Mouse (Mus musculus) lung, postnatal 4 days (tissue): ENCODE data around the gene Arhgef39.
"Not testable (repeated sequence)": the region's sequence is repeated elsewhere in the genome, so short reads cannot be mapped to it uniquely, and the experiment has no call there.

Source experiments
- DNase-seq, 2 experiments: peaks; one replicate each; pipeline ENCODE4 v3.0.0; 2021

The Arhgef39 gene

DNA sequence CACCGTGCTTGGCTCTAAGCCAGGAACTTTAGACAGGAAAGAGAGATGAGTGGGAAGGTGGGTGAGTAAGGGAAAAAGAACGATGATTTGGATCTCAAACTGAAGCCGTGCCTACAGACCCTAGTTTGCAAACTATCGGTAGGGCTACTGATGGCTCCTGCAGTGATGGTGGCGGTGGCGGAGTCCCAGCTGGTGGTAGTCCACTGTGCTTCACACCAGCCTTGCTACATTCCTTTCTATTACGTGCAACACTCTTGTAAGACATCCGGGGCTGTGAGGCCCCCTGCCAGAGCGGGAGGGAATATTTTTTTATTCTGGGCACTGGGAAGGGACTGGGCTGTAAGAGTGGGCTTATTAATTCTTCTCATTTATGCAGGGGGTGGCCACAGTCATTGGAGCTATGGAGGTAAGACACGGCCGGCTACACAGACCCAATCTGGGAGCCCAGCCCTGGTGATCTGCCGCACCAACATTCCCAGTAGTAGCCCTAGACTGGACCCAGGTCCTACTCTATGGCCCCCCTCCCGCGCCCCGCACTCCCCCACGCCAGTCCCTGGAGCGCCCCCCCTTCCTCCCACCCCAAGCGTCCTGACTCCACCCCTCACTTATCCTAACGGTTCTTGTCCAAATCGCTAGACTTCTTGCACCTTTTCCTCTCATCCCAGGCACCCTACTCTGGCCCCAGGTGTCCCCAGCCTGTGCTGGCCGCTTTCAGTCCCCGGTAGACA, 8.6 kb upstream of the Arhgef39 start:
- peak; percentile 51 to 66 for DNase-seq

DNA sequence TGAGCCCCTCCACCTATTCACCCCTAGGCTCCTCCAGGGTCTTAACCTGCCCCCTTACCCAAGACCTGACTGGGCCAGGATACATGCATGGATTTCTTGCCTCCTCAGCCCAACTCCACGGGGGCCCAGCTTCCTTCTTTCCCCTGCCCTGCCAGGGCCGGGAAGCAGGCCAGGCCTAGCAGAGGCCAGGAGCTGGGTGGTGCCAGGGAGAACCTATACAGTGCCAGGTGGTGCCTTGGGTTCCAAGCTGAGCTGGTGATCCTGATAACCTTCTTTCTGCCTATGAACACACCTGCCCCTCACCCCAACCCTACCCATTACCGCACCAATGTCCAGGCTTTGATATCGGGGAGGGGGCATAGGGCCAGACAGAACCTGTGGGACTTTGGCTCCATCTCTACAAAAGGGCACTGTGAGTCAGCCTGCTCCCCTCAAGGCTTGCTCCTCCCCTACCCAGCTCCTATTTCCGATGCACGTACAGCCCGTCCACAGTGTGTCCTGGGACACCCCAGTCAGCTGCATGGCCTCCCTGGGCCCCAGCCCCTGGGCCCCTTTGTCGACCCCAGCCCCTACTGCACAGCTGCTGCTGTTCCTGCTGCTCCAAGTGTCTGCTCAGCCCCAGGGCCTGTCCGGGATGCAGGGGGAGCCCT, 7.2 kb upstream of the Arhgef39 start, which contains the start of gene Car9:
Gene Car9 (plus strand): TSS at position 431 of the 650 bp plus-strand sequence.
- no peak for DNase-seq

DNA sequence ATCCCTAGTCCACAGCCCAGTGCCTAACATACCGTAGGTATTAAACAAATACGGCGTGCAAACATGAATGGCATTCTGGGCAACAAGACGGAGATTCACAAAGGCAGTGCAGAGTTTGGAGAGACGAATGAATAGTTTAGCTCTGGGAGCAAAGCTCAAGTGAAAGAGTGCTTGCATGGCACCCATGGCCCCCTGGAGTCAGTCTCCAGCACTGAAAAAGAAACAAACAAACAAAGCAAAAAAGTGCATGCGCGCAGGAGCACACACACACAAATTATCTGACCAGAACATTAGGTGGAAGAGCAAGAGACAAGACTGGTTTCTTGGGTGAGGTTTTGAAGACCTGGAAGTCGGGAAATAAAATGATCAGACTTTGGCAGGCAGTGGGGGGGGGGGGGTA, 6.6 kb upstream of the Arhgef39 start:
- no peak for DNase-seq

DNA sequence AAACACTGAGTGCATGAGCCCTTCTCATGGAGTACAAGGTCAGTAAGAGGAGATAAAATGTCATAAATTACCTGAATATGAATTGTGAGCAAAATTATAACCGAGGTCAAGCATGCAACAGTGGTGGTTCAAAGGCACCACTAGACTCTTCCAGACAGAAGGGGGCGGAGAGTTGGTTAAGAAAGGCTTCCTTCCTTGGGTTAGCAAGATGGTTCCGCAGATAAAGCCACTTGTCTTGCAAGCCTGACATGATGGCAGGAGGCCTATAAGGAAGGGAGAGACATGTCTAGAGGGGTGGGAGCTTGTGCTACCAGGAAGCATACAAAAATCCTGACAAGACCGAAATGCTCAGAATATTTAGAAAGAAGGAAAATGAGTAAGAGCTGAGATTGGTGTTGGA, 4.8 kb upstream of the Arhgef39 start:
- DNase-seq: no peak

DNA sequence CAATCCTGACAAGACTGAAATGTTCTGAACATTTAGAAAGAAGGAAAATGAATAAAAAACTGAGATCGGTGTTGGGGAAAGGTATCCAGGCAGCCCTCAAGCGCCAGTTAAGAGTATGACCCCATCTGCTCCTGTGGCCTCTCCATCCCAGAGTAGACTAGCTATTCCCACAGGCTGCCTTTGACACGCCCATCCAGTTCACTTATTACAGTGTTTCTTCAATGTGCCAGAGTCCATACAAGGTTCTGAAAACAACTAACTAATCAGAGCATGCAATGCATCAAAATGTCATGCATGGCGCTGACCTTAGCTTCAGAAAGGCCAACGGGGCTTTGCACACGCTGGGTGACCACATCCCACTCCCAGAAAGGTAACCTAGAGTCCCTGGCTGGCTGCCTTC, 4.0 kb upstream of the Arhgef39 start:
- DNase-seq: no peak

DNA sequence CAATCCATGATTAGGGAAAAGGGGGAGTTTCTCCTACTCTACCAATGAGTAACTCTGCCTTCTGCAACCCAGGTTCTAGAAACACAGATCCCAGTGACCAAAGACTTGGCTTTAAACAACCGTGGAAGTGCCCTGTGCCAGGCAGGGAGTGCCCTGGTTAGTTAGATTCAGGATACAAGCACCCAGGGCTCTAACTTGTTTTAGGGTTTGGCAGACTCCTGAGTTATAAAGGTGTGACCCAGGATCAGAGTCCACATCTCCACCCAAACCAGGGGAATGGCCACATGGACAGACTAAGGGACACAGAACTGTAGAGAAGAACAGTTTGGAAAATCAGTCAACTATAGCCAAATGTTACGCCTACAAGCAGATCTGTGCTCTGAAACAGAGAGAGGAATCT, 3.5 kb upstream of the Arhgef39 start:
- no peak for DNase-seq

DNA sequence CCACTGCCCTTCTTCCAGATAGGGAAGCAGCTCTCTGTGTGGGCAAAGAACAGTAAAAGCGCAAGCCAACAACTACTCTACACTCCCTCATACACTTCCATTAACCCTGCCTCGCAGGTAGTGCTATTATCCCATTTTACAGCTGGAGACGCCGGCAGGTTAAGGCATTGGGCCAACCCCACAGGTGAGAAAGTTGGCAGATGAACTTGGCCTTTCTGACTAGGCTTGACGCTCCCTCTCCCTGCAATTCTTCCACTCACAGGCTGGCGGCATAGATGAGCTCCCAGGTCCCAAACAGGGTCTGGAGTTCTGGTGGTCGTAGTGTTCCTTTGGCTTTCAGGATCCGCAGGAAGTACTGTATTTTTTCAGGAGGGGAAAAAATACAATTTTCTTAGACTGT, 512 bp downstream of the Arhgef39 start:
- DNase-seq: peak in 1 of 2 experiments; percentile 40

DNA sequence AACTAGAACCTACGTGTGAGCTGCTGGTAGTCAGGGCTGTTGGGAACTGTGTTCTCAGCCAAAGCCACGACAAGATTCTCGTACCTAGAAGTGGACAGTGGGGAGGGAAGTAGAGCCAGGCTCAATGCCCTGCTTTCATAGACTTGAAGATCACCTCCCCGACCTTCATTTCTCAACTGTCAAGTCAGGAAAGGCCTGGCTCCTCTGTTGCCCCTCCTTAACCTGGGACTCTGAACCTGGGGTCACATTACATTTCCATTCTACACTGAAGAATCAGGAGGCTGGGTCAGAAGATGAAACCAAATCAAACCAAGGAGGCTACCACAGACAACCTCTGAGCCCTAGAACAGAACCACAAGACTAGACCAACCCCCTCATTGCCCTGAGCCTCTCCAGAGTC, 1.5 kb downstream of the Arhgef39 start:
- DNase-seq: no peak

DNA sequence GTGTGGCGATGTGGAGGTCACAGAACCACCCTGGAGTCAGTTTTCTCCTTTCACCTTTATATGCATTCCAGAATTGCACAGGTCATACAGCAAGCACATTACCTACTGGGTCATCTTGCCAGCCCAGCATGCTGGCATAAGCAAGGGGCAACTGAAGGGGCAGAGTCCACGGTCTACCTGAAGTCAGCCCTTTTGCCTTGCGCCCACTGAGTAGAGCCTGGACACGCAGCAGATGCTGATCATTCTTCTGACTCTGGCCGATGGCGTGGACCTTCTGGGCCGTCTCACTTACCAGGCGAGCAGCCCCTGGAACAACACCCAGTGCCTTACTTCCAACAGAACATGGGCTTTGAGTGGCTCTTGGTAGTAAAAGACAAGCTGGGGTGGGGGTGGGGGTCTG, 2.1 kb downstream of the Arhgef39 start:
- no peak for DNase-seq

DNA sequence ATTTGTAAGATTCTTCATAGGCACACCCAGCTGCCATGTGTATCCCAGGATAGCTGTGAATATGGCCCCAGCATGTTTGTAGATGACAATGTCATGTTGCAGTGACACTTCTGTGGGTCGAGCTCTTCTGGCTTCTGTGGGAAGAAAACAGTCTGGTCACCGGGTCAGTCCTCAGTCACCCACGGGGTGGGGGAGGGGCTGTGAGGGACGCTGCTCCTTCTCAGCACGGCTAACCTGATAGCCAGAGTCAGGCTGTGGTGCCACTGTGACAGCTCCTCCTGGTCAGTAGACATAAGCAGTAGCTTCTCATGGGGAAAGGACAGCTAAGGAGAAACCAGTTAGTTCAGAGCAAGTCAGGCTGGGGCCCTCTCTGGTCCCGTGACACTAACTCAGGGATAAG, 2.9 kb downstream of the Arhgef39 start:
- DNase-seq: no peak

DNA sequence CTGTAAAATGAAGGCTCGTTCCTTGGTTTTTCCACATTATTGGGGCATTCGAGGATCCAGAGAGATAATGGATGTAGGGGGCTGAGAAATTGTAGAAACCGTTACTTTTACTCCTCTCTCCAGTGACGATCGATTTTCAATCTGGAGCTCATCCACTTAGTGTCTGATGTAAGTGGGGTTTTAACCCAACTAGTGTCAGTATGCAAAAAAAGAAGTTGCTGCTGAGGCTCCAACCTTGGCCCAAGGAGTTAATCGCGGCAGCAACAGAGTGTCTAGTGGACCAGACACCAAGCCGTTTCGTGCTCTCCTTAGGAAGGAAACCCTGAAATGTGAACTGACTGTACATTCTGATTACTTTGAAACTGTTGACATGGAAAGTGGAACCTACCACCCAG, 5.7 kb downstream of the Arhgef39 start:
- no peak for DNase-seq

DNA sequence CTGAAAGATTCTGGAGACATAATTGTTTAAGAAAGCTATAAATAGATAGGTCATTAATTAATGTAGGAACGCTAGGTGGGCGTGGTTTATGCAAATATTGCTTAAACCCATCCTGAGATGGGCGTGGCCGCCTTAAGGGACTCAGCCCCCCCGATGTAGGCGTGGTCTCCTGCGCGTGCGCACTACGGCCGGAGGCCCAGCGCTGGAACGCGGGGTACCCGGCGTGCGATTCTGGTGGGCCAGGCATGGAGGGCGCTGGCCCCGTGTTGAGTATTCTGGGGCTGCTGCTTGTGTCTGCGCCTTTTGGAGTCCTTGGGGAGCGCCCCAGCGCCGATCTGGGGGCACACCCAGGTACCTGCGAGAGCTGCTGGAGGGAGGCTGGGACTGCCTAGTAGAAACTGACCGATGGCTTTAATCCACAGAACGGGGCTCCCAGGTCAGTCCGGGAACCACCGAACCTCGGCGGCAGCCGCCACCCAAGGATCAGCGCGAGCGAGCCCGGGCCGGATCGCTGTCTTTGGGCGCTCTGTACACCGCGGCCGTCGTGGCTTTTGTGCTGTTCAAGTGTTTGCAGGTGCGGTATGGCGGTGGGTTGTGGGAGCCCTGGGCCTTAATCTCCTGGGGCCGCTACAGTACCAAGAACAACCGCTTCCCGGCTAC, 6.2 kb downstream of the Arhgef39 start:
- peak; percentile 95 to 97 for DNase-seq

DNA sequence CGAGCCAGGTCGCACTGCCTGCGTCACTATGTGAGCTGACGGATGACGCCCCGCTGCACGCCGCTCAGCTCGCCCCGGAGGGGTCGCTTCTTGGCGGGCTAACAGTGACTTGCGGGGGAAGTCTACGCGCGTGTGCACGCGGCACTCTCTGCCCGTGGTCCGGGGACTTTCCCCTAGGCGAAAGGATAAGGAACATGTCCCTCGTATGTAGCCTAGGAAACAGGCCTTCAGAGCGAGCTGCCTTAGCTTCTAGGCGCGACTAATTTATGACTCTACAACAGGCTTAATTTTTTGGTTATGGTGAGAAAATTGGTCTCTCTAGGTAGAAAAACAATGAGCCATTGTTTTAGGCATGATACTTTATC, 6.7 kb downstream of the Arhgef39 start, which contains the start of gene Ccdc107:
Gene Ccdc107 (plus strand): TSS at position 80 of the 365 bp plus-strand sequence.
- DNase-seq: peak; percentile 91 to 97

DNA sequence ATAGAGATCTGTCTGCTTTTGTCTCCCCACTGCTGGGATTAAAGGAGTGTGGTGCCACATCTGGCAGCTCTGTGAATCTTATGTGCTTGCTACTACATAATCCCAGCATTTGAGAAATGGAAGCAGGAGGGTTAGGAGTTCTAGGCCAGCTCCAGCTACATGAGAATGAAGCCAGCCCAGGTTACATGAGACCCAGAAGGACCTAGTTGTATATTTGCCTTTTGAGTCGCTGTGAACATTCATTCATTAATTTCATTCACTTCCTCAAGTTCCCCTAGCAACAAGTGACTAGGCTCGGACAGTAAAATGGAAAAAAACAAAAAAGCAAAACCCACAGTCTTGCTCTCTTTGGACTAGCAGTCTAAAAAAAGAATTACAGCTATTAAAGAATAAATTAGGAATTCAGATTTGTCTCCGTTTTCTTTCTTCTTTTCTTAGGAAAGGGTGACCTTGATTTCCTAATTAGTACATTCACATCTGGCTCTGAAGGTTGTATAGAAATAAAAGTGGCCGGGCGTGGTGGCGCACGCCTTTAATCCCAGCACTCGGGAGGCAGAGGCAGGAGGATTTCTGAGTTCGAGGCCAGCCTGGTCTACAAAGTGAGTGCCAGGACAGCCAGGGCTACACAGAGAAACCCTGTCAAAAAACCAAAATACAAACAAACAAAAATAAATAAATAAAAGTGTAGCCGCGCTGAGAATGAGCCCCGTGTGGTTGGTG, 7.2 kb downstream of the Arhgef39 start:
- no peak for DNase-seq

DNA sequence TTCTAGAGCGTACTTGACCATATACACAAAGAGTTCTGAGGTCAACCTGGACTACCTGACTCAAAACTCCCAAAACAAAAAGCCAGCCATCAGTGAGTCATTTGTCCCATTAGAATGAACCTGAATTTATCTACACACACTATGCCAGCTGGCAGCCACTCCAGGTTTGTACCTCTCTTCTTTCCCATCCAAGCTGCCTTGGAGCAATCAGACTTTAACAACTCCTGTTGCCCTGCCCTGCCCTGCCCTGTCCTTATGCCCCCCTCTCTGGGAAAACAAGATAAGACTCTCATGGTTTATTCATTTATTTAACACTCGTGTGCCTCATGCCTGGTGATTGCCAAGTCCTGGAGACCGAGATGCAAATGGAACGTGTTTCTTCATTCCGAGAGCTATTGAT, 8.7 kb downstream of the Arhgef39 start:
- DNase-seq: peak; percentile 45 to 65

DNA sequence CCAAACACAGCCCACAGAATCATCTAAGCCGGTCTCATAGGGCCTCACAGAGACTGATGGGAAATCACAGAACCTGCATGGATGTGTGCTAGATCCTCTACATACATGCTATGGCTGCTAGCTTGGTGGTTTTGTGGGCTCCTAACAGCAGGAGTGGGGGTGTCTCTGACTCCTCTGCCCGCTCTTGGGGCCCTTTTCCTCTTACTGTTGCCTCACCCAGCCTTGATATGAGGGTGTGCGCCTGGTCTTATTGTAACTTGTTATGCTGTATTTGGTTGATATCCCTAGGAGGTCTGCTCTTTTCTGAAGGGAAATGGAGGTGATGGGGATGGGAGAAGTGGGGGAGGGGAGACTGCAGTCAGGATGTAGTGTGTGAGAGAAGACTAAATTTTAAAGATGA, 9.9 kb downstream of the Arhgef39 start:
- no peak for DNase-seq

DNA sequence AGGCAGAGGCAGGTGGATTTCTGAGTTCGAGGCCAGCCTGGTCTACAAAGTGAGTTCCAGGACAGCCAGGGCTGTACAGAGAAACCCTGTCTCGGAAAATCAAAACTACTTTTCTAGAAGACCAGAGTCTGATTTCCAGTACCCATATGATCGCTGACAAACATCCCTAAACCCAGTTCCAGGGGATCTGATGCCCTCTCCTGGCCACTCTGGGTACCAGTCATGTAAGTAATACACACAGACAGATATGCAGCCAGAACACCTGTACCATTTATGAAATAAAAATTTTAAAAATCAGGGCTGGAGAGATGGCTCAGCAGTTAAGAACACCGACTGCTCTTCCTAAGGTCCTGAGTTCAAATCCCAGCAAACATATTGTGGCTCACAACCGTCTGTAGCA, 13.8 kb downstream of the Arhgef39 start:
- DNase-seq: not testable (repeated sequence)

DNA sequence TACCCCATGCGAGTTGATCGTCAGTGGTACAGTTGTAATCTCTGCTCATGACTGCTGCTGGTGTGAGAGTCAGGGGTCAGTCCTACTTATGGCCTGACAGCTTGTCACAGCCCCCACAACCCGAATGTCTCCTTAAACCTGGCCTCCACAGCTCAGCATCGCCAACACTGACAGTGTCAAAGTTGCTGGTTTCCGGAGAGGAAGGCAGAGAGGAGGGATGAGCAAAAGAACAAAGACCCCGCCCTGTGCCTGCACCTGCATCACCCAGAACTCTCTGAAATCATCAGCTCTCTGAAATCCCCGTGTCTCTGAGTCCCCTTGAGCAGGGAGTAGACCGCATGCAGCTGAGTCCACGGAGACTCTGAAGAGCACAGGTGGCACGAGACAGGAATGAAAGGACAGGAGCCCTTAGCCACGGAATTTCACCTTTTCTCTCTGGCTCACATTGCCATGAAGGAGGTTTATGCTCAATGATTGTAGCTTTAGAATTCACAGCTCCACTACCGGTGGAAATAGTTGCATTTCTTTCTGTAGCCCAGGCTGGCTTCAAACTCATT, 15.9 kb downstream of the Arhgef39 start, which contains the start of gene Sit1:
Gene Sit1 (minus strand): TSS at position 200 of the 557 bp plus-strand sequence.
- DNase-seq: no peak

DNA sequence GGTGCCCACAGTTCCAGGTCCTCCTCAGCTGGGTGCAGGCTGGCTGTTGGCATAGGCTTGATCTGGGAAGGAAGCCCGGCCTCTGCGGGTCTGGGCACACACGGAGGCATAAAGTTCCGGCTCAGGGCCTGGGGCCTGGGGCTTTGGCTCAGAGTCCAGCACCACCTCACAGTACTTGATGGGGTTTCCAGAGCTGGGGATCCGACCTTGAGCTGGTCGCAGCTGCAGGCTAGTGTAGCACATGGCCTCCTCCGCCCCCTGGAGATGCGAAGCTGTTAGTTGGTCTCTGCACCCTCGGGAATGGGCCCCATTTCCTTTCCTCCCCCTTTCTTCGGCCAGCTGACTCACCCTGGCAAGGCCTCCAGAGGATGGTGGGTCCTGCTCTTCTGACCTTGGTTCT, 16.9 kb downstream of the Arhgef39 start:
- DNase-seq: peak in 1 of 2 experiments; percentile 23

DNA sequence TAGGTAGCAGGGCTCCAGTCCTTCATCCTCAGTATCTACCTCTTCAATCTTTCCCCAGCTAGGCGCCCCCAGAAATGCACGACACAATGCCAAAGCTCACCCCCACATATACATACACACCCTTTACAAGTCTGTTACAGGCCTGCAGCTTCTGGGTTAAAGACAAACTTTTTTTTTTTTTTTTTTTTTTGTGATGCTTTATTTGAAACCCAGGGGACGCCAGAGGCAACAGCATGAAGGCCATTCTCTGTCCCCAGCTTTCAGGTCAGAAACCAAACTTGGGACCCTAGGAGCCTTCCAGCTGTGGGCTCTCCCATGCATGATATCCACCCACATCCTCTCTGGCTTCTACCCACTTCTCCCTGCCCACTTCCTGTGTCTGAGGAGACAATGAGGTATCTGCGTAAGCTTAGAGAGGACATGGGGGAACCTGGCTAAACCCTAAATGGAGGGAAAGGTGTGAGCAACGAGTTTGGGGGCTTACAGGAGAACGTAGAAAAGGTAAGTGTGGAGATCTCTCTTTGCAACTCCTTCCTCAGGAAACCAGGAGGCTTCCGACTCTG, 17.5 kb downstream of the Arhgef39 start:
- DNase-seq: no peak

DNA sequence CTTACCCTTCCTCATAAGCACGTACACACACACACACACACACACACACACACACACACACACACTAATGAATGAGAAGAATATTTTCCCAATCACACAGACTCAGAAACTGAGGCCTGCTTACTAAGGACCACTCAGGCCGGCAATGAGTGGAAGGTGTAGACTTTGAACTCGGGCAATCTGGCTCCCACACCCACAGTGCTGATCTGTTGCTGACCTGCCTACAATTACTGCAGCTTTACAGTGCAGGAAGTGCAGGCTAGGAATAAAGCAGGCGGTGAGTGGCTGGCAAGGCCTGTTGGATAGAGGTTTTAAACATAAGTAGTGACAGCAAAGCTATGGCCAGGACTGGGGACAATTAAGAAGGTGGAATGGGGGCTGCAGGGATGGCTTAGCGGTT, 18.5 kb downstream of the Arhgef39 start:
- DNase-seq: no peak
